ENCODE assay signal across 29 mouse cellular contexts in genomic region chr17:64749146-64749545, GRCm38 (mm10).
"Had no signal": no experiment of that assay in that cellular context is flagged by ENCODE, and none has a peak within 500 bp of the region (broad histone marks: within the 10 kb centered on the region; RNA-seq: fewer than 3 reads in every experiment).

No protein-coding gene starts in this region.

- H3K4me1 ChIP-seq: hindbrain, embryonic 10.5 days; hindbrain, embryonic 12.5 days; intestine, embryonic 15.5 days; limb, embryonic 13.5 days; limb, embryonic 15.5 days had no signal

- H3K9me3 ChIP-seq: heart, embryonic 15.5 days; intestine, embryonic 15.5 days; limb, embryonic 15.5 days had no signal

- H3K4me2 ChIP-seq: heart, embryonic 11.5 days; heart, embryonic 13.5 days; heart, embryonic 15.5 days; hindbrain, embryonic 12.5 days; hindbrain, embryonic 14.5 days; intestine, embryonic 15.5 days; limb, embryonic 13.5 days; limb, embryonic 15.5 days; liver, embryonic 11.5 days had no signal

- ATAC-seq: hindbrain, embryonic 16.5 days; inflammation-experienced regulatory T-cells, adult 6 months; intestine, embryonic 15.5 days; intestine, postnatal 0 days had no signal

- H3K27ac ChIP-seq: heart, embryonic 13.5 days; heart, embryonic 15.5 days; hindbrain, embryonic 10.5 days; hindbrain, embryonic 12.5 days; hindbrain, embryonic 14.5 days; intestine, embryonic 15.5 days; layer of hippocampus, adult 2 months; limb, embryonic 13.5 days; limb, embryonic 15.5 days; liver, embryonic 14.5 days had no signal

- DNase-seq: gastrocnemius, adult 2 months; gastrocnemius, postnatal 10 days; gastrocnemius, postnatal 25 days; heart, adult 2 months; heart, postnatal 14 days; heart, postnatal 4 days; kidney, adult 18-20 months; kidney, adult 8-10 months; kidney, postnatal 10 days; kidney, postnatal 25 days; kidney, postnatal 4 days; layer of hippocampus, postnatal 36 days; left cerebral cortex, postnatal 4 days; lung, adult 18-20 months had no signal

- H3K27me3 ChIP-seq: heart, embryonic 13.5 days; heart, embryonic 15.5 days; hindbrain, embryonic 12.5 days; intestine, embryonic 15.5 days; limb, embryonic 13.5 days; limb, embryonic 15.5 days had no signal

- H3K9ac ChIP-seq: heart, embryonic 13.5 days; heart, embryonic 15.5 days; hindbrain, embryonic 12.5 days; hindbrain, embryonic 14.5 days; intestine, embryonic 15.5 days; limb, embryonic 13.5 days; limb, embryonic 15.5 days; liver, embryonic 14.5 days had no signal

- H3K4me3 ChIP-seq: gastrocnemius, adult 2 months; heart, adult 2 months; heart, embryonic 13.5 days; heart, embryonic 15.5 days; hindbrain, embryonic 10.5 days; hindbrain, embryonic 12.5 days; intestine, embryonic 15.5 days; layer of hippocampus, adult 2 months; limb, embryonic 13.5 days; limb, embryonic 15.5 days had no signal
